Mouse (Mus musculus) neural tube, embryonic 14.5 days (tissue): ENCODE measurements at regions not wholly inside any gene's neighbourhood (a gene's known extent, or its start where the extent isn't known, plus 50 kb on each side); places are given as distances from the start of the nearest gene placed in this dataset.

Experiments used
- ATAC-seq: fragments of 200-750 bp; cut with Nextera tagmentation; 2 replicates; pipeline ENCODE4 v1.8.0; 2017; ENCODE audit warnings: low read depth, mild to moderate bottlenecking, moderate TSS enrichment, moderate library complexity
- H3K27ac ChIP-seq: fragments of 300-500 bp; sonication (generic); 2 replicates; pipeline ENCODE4 v1.5.1; 2014; ENCODE audit warnings: low read depth, mild to moderate bottlenecking, control low read depth, low read length, moderate library complexity, mixed read lengths
- H3K27me3 ChIP-seq: fragments of 300-500 bp; sonication (generic); 2 replicates; pipeline ENCODE4 v1.6.1; 2014; ENCODE audit warnings: low read length; ENCODE audit not compliant: control insufficient read depth, insufficient read depth
- H3K36me3 ChIP-seq: fragments of 300-500 bp; sonication (generic); 2 replicates; pipeline ENCODE4 v1.6.1; 2014; ENCODE audit warnings: low read length, mixed read lengths; ENCODE audit not compliant: control insufficient read depth, insufficient read depth
- H3K4me1 ChIP-seq: fragments of 300-500 bp; sonication (generic); 2 replicates; pipeline ENCODE4 v1.6.1; 2014; ENCODE audit warnings: low read length; ENCODE audit not compliant: control insufficient read depth, insufficient read depth
- H3K4me2 ChIP-seq: fragments of 300-500 bp; sonication (generic); 2 replicates; pipeline ENCODE4 v1.6.1; 2014; ENCODE audit warnings: mild to moderate bottlenecking, low read depth, low read length, control low read depth
- H3K4me3 ChIP-seq: fragments of 300-500 bp; sonication (generic); 2 replicates; pipeline ENCODE4 v1.5.1; 2014; ENCODE audit warnings: low read depth, low read length, control low read depth, mixed read lengths
- H3K9ac ChIP-seq: fragments of 300-500 bp; sonication (generic); replicated peaks from 2 replicates; pipeline ENCODE4 v1.6.1; 2014; ENCODE audit warnings: low read depth, mild to moderate bottlenecking, control low read depth, low read length, mixed read lengths
- H3K9me3 ChIP-seq: fragments of 300-500 bp; sonication (generic); 2 replicates; pipeline ENCODE4 v1.6.1; 2016; ENCODE audit warnings: low read length; ENCODE audit not compliant: control insufficient read depth
- WGBS: fragments of 180-500 bp; shearing (Covaris S2); extraction: QIAGEN DNeasy Blood & Tissue Kit; methylation state at CpG from one replicate; pipeline ENCODE4 v1.1.7; 2014; 5-methylcytosine and 5-hydroxymethylcytosine counted together

GRCm38 (mm10) chr15:52095629-52096190 is 1789.0 kb upstream of the Gm7489 start:
- Histone ChIP-seq H3K4me1 (no peaks in the 10 kb centered on the region), H3K4me2 (no peak overlapping the region), H3K9ac (no peak overlapping the region), H3K36me3 (no peaks in the 10 kb centered on the region), H3K27me3 (no peaks in the 10 kb centered on the region), H3K9me3 (no peaks in the 10 kb centered on the region), H3K4me3 (no peak overlapping the region), H3K27ac (no peak overlapping the region)
- ATAC-seq: no peak
- WGBS: 64% methylated on average over 6 of the region's 6 CpGs

GRCm38 (mm10) chr15:52108761-52109160 is 1775.9 kb upstream of the Gm7489 start:
- WGBS: 89% methylated on average over 2 of the region's 2 CpGs
- no peaks in the 10 kb centered on the region for H3K9me3 ChIP-seq
- H3K27me3 ChIP-seq: no peaks in the 10 kb centered on the region
- no peaks in the 10 kb centered on the region for H3K36me3 ChIP-seq
- no peak overlapping the region for H3K4me2 ChIP-seq
- no peak overlapping the region for H3K27ac ChIP-seq
- no peak overlapping the region for H3K4me3 ChIP-seq
- ATAC-seq: no peak
- H3K9ac ChIP-seq: no peak overlapping the region
- no peaks in the 10 kb centered on the region for H3K4me1 ChIP-seq

GRCm38 (mm10) chr15:52114368-52115036 is 1770.2 kb upstream of the Gm7489 start:
- no peak overlapping the region for H3K4me2 ChIP-seq
- no peak for ATAC-seq
- 86% methylated on average over 2 of the region's 2 CpGs for WGBS

DNA sequence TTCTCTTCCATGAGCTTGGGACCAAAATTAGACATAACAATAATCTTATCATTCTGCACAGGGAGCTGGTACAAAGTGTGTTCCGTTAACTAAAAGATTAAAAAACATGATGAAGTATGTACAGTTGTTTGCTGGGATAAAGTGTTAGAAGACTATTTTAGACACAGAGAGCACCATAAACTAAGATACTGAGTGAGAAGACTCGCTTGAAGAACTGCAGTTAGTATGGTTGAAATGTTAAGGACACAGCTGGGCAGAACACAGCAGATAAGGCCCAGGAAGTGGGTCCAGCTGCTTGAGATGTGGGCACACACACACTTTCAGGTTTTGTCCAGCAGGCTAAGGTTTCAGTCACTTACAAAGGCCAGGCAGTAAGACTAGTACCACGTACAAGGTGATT is 1748.0 kb upstream of the Gm7489 start:
- Histone ChIP-seq H3K4me1 (no peaks in the 10 kb centered on the region), H3K36me3 (no peaks in the 10 kb centered on the region), H3K27ac (no peak overlapping the region), H3K4me3 (no peak overlapping the region), H3K9me3 (no peaks in the 10 kb centered on the region), H3K9ac (no peak overlapping the region), H3K27me3 (no peaks in the 10 kb centered on the region), H3K4me2 (no peak overlapping the region)
- no peak for ATAC-seq
- 86% methylated on average over 3 of the region's 3 CpGs for WGBS

More at GRCm38 (mm10) chr15:52114368-52115036, 1770.2 kb upstream of the Gm7489 start:
- no peaks in the 10 kb centered on the region for H3K27me3 ChIP-seq
- H3K9me3 ChIP-seq: no peaks in the 10 kb centered on the region
- no peak overlapping the region for H3K4me3 ChIP-seq
- H3K36me3 ChIP-seq: no peaks in the 10 kb centered on the region
- no peaks in the 10 kb centered on the region for H3K4me1 ChIP-seq
- H3K27ac ChIP-seq: no peak overlapping the region
- no peak overlapping the region for H3K9ac ChIP-seq

GRCm38 (mm10) chr15:52153421-52153820 is 1731.3 kb upstream of the Gm7489 start:
- Histone ChIP-seq H3K4me2 (no peak overlapping the region), H3K36me3 (no peaks in the 10 kb centered on the region), H3K4me1 (no peaks in the 10 kb centered on the region), H3K4me3 (no peak overlapping the region), H3K27me3 (no peaks in the 10 kb centered on the region), H3K9ac (no peak overlapping the region), H3K9me3 (no peaks in the 10 kb centered on the region), H3K27ac (no peak overlapping the region)
- WGBS: 29% methylated on average over 5 of the region's 5 CpGs
- 0 out of 2 replicates have a peak, but pooled peaks have one; percentile 53 for ATAC-seq

GRCm38 (mm10) chr15:52155784-52156183 is 1728.9 kb upstream of the Gm7489 start:
- no peak for ATAC-seq
- no peak overlapping the region for H3K4me2 ChIP-seq
- WGBS: 11% methylated on average over 1 of the region's 1 CpGs
- H3K27ac ChIP-seq: no peak overlapping the region
- peaks cover 7% of the 10 kb centered on the region; the same call in 1 of the 2 replicates for H3K4me1 ChIP-seq
- H3K36me3 ChIP-seq: no peaks in the 10 kb centered on the region
- H3K9ac ChIP-seq: no peak overlapping the region
- H3K4me3 ChIP-seq: no peak overlapping the region
- H3K27me3 ChIP-seq: no peaks in the 10 kb centered on the region
- no peaks in the 10 kb centered on the region for H3K9me3 ChIP-seq

DNA sequence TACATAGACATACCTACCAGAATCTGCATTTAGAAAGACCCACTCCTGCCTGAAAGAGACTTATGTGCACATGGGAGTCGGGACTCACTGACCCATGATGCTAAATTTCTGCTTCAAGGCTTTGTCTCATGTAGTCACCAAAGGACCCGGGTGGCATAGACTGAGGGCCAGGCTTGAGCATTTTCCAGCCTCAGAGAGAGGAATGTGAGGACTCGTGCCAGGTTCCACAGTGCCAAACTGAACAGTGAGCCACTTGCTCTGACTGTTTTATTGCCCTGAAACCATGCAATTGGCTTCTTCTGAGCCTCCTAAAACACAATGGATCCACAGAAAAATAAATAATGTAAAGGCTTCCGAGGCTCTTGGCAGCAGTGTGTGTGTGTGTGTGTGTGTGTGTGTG is 1727.9 kb upstream of the Gm7489 start:
- WGBS: 37% methylated on average over 4 of the region's 4 CpGs
- H3K27me3 ChIP-seq: no peaks in the 10 kb centered on the region
- no peak overlapping the region for H3K4me3 ChIP-seq
- H3K4me1 ChIP-seq: peaks cover 7% of the 10 kb centered on the region; the same call in 1 of the 2 replicates
- no peak overlapping the region for H3K4me2 ChIP-seq
- no peak overlapping the region for H3K27ac ChIP-seq
- peak; percentile 30; the same call in 1 of the 2 replicates for ATAC-seq
- no peaks in the 10 kb centered on the region for H3K36me3 ChIP-seq
- H3K9me3 ChIP-seq: no peaks in the 10 kb centered on the region
- no peak overlapping the region for H3K9ac ChIP-seq

- H3K27me3 ChIP-seq: no peaks in the 10 kb centered on the region
- H3K4me1 ChIP-seq: peaks cover 7% of the 10 kb centered on the region; the same call in 1 of the 2 replicates
- H3K36me3 ChIP-seq: no peaks in the 10 kb centered on the region
- peak overlapping the region; percentile 39 for H3K9ac ChIP-seq
- 15% methylated on average over 18 of the region's 18 CpGs for WGBS
- ATAC-seq: peak; percentile 94
- peak overlapping the region; percentile 37 for H3K4me2 ChIP-seq
- H3K4me3 ChIP-seq: peak overlapping the region; percentile 3; the same call in 1 of the 2 replicates
- no peaks in the 10 kb centered on the region for H3K9me3 ChIP-seq
- 0 out of 2 replicates have a peak overlapping the region, but pooled peaks have one; percentile 45 for H3K27ac ChIP-seq
These were observed 1724.3 kb upstream of the Gm7489 start for GRCm38 (mm10) chr15:52160181-52161088.
